Mouse (Mus musculus) cerebellum, postnatal 14 days (tissue): ENCODE results near the gene Bcl2a1b.

Source experiments
- DNase-seq, 2 experiments: peaks; one replicate each; pipeline ENCODE4 v3.0.0; 2021; ENCODE audit warnings: mixed read lengths in 2 of 2

The Bcl2a1b gene

DNA sequence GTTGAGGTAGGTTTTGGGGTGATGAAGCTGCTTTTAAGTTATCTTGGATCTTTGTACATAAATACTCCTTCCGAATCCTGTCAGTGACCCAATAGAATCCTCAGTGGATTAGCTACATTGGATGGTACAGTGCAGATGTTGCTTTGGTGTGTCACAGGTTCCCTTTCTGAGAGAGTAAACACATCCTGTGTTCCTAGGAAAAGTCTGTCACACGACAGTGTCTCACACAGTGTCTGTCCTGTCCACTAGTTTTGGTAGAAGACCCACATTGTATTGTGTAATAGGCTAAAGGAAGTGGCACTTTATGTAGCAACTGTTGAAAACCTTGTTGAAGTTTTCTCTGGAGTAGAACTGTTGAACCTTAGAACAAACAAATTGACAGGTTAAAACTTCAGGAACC, 54.4 kb downstream of the Bcl2a1b start:
- DNase-seq: no peak

DNA sequence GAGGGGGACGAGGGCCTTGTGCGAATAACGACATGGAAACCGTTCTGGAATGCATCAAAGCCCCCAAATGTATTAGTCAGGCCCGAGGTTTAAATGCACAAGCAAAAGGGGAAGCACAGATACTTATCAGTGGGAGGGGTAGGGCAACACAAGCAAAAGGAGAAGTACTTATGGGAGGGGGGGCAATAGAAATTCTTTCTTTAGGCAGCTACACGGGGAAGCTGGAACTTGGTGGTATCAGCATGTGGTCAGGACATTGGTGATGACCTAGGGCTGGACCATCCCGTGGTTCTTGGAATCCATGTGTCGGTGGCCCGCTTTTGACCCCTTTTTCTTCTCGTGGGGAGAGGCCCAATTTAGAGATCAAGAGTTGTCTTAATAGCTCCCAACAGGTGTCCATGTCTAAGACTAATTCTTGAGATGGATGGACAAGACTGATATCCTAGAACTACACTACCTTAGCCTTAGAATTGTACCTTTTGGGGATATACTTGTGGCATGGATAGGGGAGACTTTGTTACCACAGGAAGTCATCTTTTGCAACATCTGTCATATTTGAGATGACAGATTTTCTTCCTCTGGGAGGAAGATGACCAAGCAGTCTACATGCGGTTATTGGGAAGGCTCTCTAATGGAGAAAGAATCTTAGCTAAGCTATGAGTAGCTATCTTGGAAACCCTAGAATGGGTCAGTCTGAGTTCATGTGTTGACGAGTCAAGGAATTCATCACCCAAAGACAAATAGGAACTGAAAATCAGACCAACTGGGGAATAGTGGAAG, 57.7 kb downstream of the Bcl2a1b start:
- DNase-seq: no peak
